ENCODE assay signal across 22 mouse cellular contexts in genomic region chr16:8939136-8939535, GRCm38 (mm10).
DNase-seq lines count a peak whose midpoint lies in the region; ATAC-seq and TF ChIP-seq lines count a peak whose summit lies in the region.
"Had no signal": no experiment of that assay in that cellular context is flagged by ENCODE, and none has a peak within 500 bp of the region (broad histone marks: within the 10 kb centered on the region; RNA-seq: fewer than 3 reads in every experiment).

No protein-coding gene starts in this region.

- peaks cover 28% of the 10 kb centered on the region for H3K4me1 ChIP-seq in midbrain, embryonic 10.5 days
- H3K4me1 ChIP-seq in midbrain, embryonic 15.5 days: peaks cover 5% of the 10 kb centered on the region
- H3K4me1 ChIP-seq in cerebellum, adult 2 months (ENCODE audit: control insufficient read depth, insufficient read depth, low read length): peaks cover 25% of the 10 kb centered on the region
- H3K4me1 ChIP-seq: heart, embryonic 15.5 days; liver, embryonic 12.5 days; neural tube, embryonic 15.5 days had no signal

- H3K9me3 ChIP-seq in midbrain, embryonic 10.5 days (replicated peaks): no peaks in the 10 kb centered on the region
- no peaks in the 10 kb centered on the region for H3K9me3 ChIP-seq in midbrain, embryonic 15.5 days
- H3K9me3 ChIP-seq: heart, embryonic 15.5 days; hindbrain, embryonic 12.5 days; liver, embryonic 12.5 days; neural tube, embryonic 15.5 days had no signal

- TF ChIP-seq POLR2A in cerebellum, adult 2 months (IDR thresholded peaks at IDR 0.05; ENCODE audit: borderline replicate concordance, insufficient read depth, low read length): no peak

- DNase-seq in midbrain, embryonic 10.5 days (ENCODE audit: low spot score): no peak
- DNase-seq in cerebellum, adult 2 months: peak; percentile 59 to 72
- DNase-seq in cerebellum, postnatal 14 days: peak; percentile 19 to 61
- no peak for DNase-seq in right cerebral cortex, adult 2 months (ENCODE audit: low spot score in 2 of 2)
- no peak for DNase-seq in ovary, postnatal 14 days (ENCODE audit: low spot score)
- no peak for DNase-seq in heart, adult 18-20 months
- DNase-seq: B cell, adult 2 months; kidney, adult 8-10 months; kidney, postnatal 4 days; liver, postnatal 0 days; thymus, postnatal 4 days had no signal

- ATAC-seq in midbrain, embryonic 15.5 days (replicated peaks): no peak
- ATAC-seq: intestine, embryonic 16.5 days; liver, embryonic 12.5 days; liver, postnatal 0 days; lung, postnatal 0 days had no signal

- H3K9ac ChIP-seq in midbrain, embryonic 15.5 days: no peak overlapping the region
- H3K9ac ChIP-seq: forebrain, postnatal 0 days; heart, embryonic 15.5 days; hindbrain, embryonic 12.5 days; liver, embryonic 12.5 days; liver, postnatal 0 days; neural tube, embryonic 15.5 days had no signal

- 46% methylated on average over 7 of the region's 7 CpGs for WGBS in midbrain, embryonic 10.5 days
- WGBS in midbrain, embryonic 15.5 days: 45% methylated on average over 7 of the region's 7 CpGs
- WGBS in cerebellum, adult 2 months: 8% methylated on average over 7 of the region's 7 CpGs

- 0 out of 2 replicates have a peak overlapping the region, but pooled peaks have one; percentile 33 for H3K27ac ChIP-seq in midbrain, embryonic 10.5 days (replicated peaks)
- no peak overlapping the region for H3K27ac ChIP-seq in midbrain, embryonic 15.5 days
- H3K27ac ChIP-seq in cerebellum, adult 2 months (ENCODE audit: insufficient read depth, low read length): no peak overlapping the region
- H3K27ac ChIP-seq: heart, embryonic 15.5 days; hindbrain, embryonic 12.5 days; kidney, postnatal 0 days; liver, embryonic 12.5 days; macrophage; neural tube, embryonic 15.5 days had no signal

- no peak overlapping the region for H3K4me2 ChIP-seq in midbrain, embryonic 15.5 days
- H3K4me2 ChIP-seq: heart, embryonic 15.5 days; hindbrain, embryonic 12.5 days; liver, embryonic 12.5 days; neural tube, embryonic 15.5 days had no signal

- H3K4me3 ChIP-seq in midbrain, embryonic 10.5 days: no peak overlapping the region
- H3K4me3 ChIP-seq in midbrain, embryonic 15.5 days: no peak overlapping the region
- H3K4me3 ChIP-seq in cerebellum, adult 2 months (replicated peaks; ENCODE audit: insufficient read depth, low read depth, low read length): no peak overlapping the region
- H3K4me3 ChIP-seq: erythroblast, embryonic 14.5 days; heart, embryonic 15.5 days; hindbrain, embryonic 12.5 days; liver, embryonic 12.5 days; neural tube, embryonic 15.5 days had no signal

- H3K36me3 ChIP-seq in midbrain, embryonic 10.5 days: no peaks in the 10 kb centered on the region
- no peaks in the 10 kb centered on the region for H3K36me3 ChIP-seq in midbrain, embryonic 15.5 days (replicated peaks)
- H3K36me3 ChIP-seq: heart, embryonic 15.5 days; hindbrain, embryonic 12.5 days; liver, embryonic 12.5 days; neural tube, embryonic 15.5 days had no signal

- H3K27me3 ChIP-seq in midbrain, embryonic 10.5 days (ENCODE audit: low read depth, poor library complexity, severe bottlenecking): no peaks in the 10 kb centered on the region; the same call in 1 of the 2 replicates
- H3K27me3 ChIP-seq in midbrain, embryonic 15.5 days (replicated peaks): no peaks in the 10 kb centered on the region
- no peaks in the 10 kb centered on the region for H3K27me3 ChIP-seq in cerebellum, adult 2 months (ENCODE audit: control insufficient read depth, insufficient read depth, low read length)
- H3K27me3 ChIP-seq: heart, embryonic 15.5 days; hindbrain, embryonic 12.5 days; neural tube, embryonic 15.5 days had no signal

- TF ChIP-seq CTCF in cerebellum, adult 2 months (IDR thresholded peaks at IDR 0.05; ENCODE audit: borderline replicate concordance, insufficient read depth, low read depth, low read length): no peak

Comparison
In these comparisons a context has a peak if more than half of its experiments do, and no peak if none do; other contexts are left out.
1. DNase-seq: peak in cerebellum, adult 2 months (2 of 2) and cerebellum, postnatal 14 days (2 of 2); none in midbrain, embryonic 10.5 days (single experiment), right cerebral cortex, adult 2 months (0 of 2), ovary, postnatal 14 days (single experiment) and heart, adult 18-20 months (0 of 2).